Mouse (Mus musculus) stomach, postnatal 0 days (tissue): ENCODE data around the gene Fsip1. TPM values are rescaled to one million over a fixed set of nuclear protein-coding genes. Genes with fewer than 3 reads are reported as not detected.

Experiments used
- ATAC-seq: fragments of 200-750 bp; cut with Nextera tagmentation; 2 replicates; pipeline ENCODE4 v1.8.0; 2017; ENCODE audit not compliant: low FRiP score, low TSS enrichment
- DNase-seq: peaks from one replicate; pipeline ENCODE4 v3.0.0-alpha.2; 2016; ENCODE audit warnings: low spot score
- H3K27ac ChIP-seq: fragments of 300-500 bp; sonication (generic); replicated peaks from 2 replicates; pipeline ENCODE4 v1.5.1; 2014; ENCODE audit warnings: mild to moderate bottlenecking, control low read depth
- H3K27me3 ChIP-seq: fragments of 300-500 bp; sonication (generic); 2 replicates; pipeline ENCODE4 v1.6.1; 2014; ENCODE audit warnings: low read length; ENCODE audit not compliant: control insufficient read depth, insufficient read depth
- H3K36me3 ChIP-seq: fragments of 300-500 bp; sonication (generic); 2 replicates; pipeline ENCODE4 v1.6.1; 2014; ENCODE audit warnings: low read length, mixed read lengths; ENCODE audit not compliant: control insufficient read depth, insufficient read depth
- H3K4me1 ChIP-seq: fragments of 300-500 bp; sonication (generic); replicated peaks from 2 replicates; pipeline ENCODE4 v1.6.1; 2014; ENCODE audit warnings: antibody characterized with exemption; ENCODE audit not compliant: control insufficient read depth, insufficient read depth
- H3K4me2 ChIP-seq: fragments of 300-500 bp; sonication (generic); replicated peaks from 2 replicates; pipeline ENCODE4 v1.6.1; 2014; ENCODE audit warnings: low read depth, mild to moderate bottlenecking, control low read depth, moderate library complexity
- H3K4me3 ChIP-seq: fragments of 300-500 bp; sonication (generic); 2 replicates; pipeline ENCODE4 v1.5.1; 2014; ENCODE audit warnings: low read depth, low read length, control low read depth
- H3K9ac ChIP-seq: fragments of 300-500 bp; sonication (generic); 2 replicates; pipeline ENCODE4 v1.6.1; 2014; ENCODE audit warnings: mild to moderate bottlenecking, low read length, control low read depth, mixed read lengths
- H3K9me3 ChIP-seq: fragments of 300-500 bp; sonication (generic); 2 replicates; pipeline ENCODE4 v1.6.1; 2016; ENCODE audit warnings: low read length; ENCODE audit not compliant: control insufficient read depth
- CTCF ChIP-seq: IDR thresholded peaks from 2 replicates; pipeline ENCODE4 v1.5.1; 2016; ENCODE audit warnings: antibody characterized with exemption, low read depth, mild to moderate bottlenecking, moderate library complexity
- EP300 ChIP-seq: optimal IDR thresholded peaks from 2 replicates; pipeline ENCODE3; 2016; ENCODE audit warnings: antibody characterized with exemption
- WGBS: fragments of 180-500 bp; shearing (Covaris S2); extraction: QIAGEN DNeasy Blood & Tissue Kit; methylation state at CpG from one replicate; pipeline ENCODE4 v1.1.7; 2014; 5-methylcytosine and 5-hydroxymethylcytosine counted together
- polyA plus RNA-seq: library from polyadenylated mRNA; unstranded; fragments of >200 nt; fragmentation: Nextera tagmentation; extraction: Ambion mirVana; gene quantifications from 2 replicates; pipeline ENCODE4 v1.2.1, GENCODE M21; 2015

The Fsip1 gene
- polyA plus RNA-seq, 1 experiment from 2014 or later, result 0.07 TPM

GRCm38 (mm10) chr2:118196966-118197365 lies 59.8 kb downstream of the Fsip1 start:
- WGBS, result 91% methylated on average over 3 of the region's 3 CpGs
- H3K4me3 ChIP-seq, result no peak overlapping the region
- H3K36me3 ChIP-seq, result no peaks in the 10 kb centered on the region
- no peaks in the 10 kb centered on the region for H3K4me1 ChIP-seq
- no peaks in the 10 kb centered on the region for H3K9me3 ChIP-seq
- no peak overlapping the region for H3K27ac ChIP-seq
- H3K9ac ChIP-seq, result no peak overlapping the region
- H3K4me2 ChIP-seq, result no peak overlapping the region
- no peak for TF ChIP-seq EP300
- TF ChIP-seq CTCF, result peak; percentile 25; the same call in 1 of the 2 replicates
- no peaks in the 10 kb centered on the region for H3K27me3 ChIP-seq
- ATAC-seq (no peak), DNase-seq (no peak)

GRCm38 (mm10) chr2:118182136-118182535 lies 74.6 kb downstream of the Fsip1 start:
- H3K27ac ChIP-seq, result no peak overlapping the region
- ATAC-seq, result no peak

GRCm38 (mm10) chr2:118179873-118180585 lies 76.7 kb downstream of the Fsip1 start:
- DNase-seq (no peak), ATAC-seq (no peak)
- Histone ChIP-seq H3K4me2 (peak overlapping the region; percentile 35; the same call in 1 of the 2 replicates), H3K27me3 (no peaks in the 10 kb centered on the region), H3K4me3 (no peak overlapping the region), H3K9ac (no peak overlapping the region), H3K9me3 (no peaks in the 10 kb centered on the region), H3K36me3 (no peaks in the 10 kb centered on the region), H3K4me1 (no peaks in the 10 kb centered on the region), H3K27ac (no peak overlapping the region)
- TF ChIP-seq EP300 (no peak), CTCF (no peak)

More at GRCm38 (mm10) chr2:118182136-118182535, 74.6 kb downstream of the Fsip1 start:
- H3K4me1 ChIP-seq, result no peaks in the 10 kb centered on the region
- no peaks in the 10 kb centered on the region for H3K9me3 ChIP-seq
- H3K36me3 ChIP-seq, result no peaks in the 10 kb centered on the region
- 93% methylated on average over 2 of the region's 2 CpGs for WGBS
- no peak overlapping the region for H3K9ac ChIP-seq
- no peak overlapping the region for H3K4me2 ChIP-seq
- TF ChIP-seq EP300, result no peak
- no peak for TF ChIP-seq CTCF
- no peak for DNase-seq
- H3K27me3 ChIP-seq, result no peaks in the 10 kb centered on the region
- H3K4me3 ChIP-seq, result no peak overlapping the region

- ATAC-seq, result no peak
- DNase-seq, result no peak
- Histone ChIP-seq H3K27me3 (no peaks in the 10 kb centered on the region), H3K27ac (no peak overlapping the region), H3K4me1 (no peaks in the 10 kb centered on the region), H3K4me2 (peak overlapping the region; percentile 35; the same call in 1 of the 2 replicates), H3K9me3 (no peaks in the 10 kb centered on the region), H3K9ac (no peak overlapping the region), H3K4me3 (no peak overlapping the region), H3K36me3 (no peaks in the 10 kb centered on the region)
- whole genome bisulfite sequencing, result 13% methylated on average over 5 of the region's 10 CpGs
- no peak for TF ChIP-seq EP300
- TF ChIP-seq CTCF, result no peak
Observed at GRCm38 (mm10) chr2:118179472-118179871, 77.3 kb downstream of the Fsip1 start.

- Histone ChIP-seq H3K36me3 (no peaks in the 10 kb centered on the region), H3K4me3 (no peak overlapping the region), H3K4me1 (no peaks in the 10 kb centered on the region), H3K4me2 (no peak overlapping the region), H3K27ac (no peak overlapping the region), H3K27me3 (no peaks in the 10 kb centered on the region), H3K9me3 (no peaks in the 10 kb centered on the region), H3K9ac (no peak overlapping the region)
- TF ChIP-seq EP300 (no peak), CTCF (no peak)
- 61% methylated on average over 10 of the region's 10 CpGs for WGBS
- DNase-seq (no peak), ATAC-seq (no peak)
Observed at GRCm38 (mm10) chr2:118174558-118175383, 82.0 kb downstream of the Fsip1 start.

GRCm38 (mm10) chr2:118168225-118168624 lies 88.5 kb downstream of the Fsip1 start:
- ATAC-seq, result peak; percentile 71; the same call in 1 of the 2 replicates
- Histone ChIP-seq H3K4me3 (no peak overlapping the region), H3K9ac (no peak overlapping the region), H3K9me3 (no peaks in the 10 kb centered on the region), H3K36me3 (no peaks in the 10 kb centered on the region), H3K27me3 (no peaks in the 10 kb centered on the region), H3K4me1 (no peaks in the 10 kb centered on the region), H3K27ac (no peak overlapping the region), H3K4me2 (no peak overlapping the region)
- TF ChIP-seq CTCF (no peak), EP300 (no peak)
- no peak for DNase-seq
- WGBS, result 52% methylated on average over 1 of the region's 1 CpGs
